Mouse (Mus musculus) midbrain, embryonic 16.5 days (tissue): Measurements from ENCODE around the gene Kcnn4. TPM values are rescaled to one million over a fixed set of nuclear protein-coding genes. Genes with fewer than 3 reads are reported as not detected.

ENCODE experiments used
- ATAC-seq: fragments of 200-750 bp; cut with Nextera tagmentation; 2 replicates; pipeline ENCODE4 v1.8.0; 2017; ENCODE audit warnings: moderate TSS enrichment
- H3K27ac ChIP-seq: fragments of 300-500 bp; sonication (generic); 2 replicates; pipeline ENCODE4 v1.5.1; 2014; ENCODE audit warnings: mild to moderate bottlenecking, low read length, mixed read lengths
- H3K27me3 ChIP-seq: fragments of 300-500 bp; sonication (generic); 2 replicates; pipeline ENCODE4 v1.6.1; 2014; ENCODE audit warnings: low read depth, low read length, mixed read lengths; ENCODE audit not compliant: control insufficient read depth, insufficient read depth
- H3K36me3 ChIP-seq: fragments of 300-500 bp; sonication (generic); 2 replicates; pipeline ENCODE4 v1.6.1; 2014; ENCODE audit warnings: mild to moderate bottlenecking, low read length, moderate library complexity, mixed read lengths; ENCODE audit not compliant: control insufficient read depth, insufficient read depth
- H3K4me1 ChIP-seq: fragments of 300-500 bp; sonication (generic); 2 replicates; pipeline ENCODE4 v1.6.1; 2014; ENCODE audit warnings: mild to moderate bottlenecking, low read length, mixed read lengths; ENCODE audit not compliant: control insufficient read depth, insufficient read depth
- H3K4me2 ChIP-seq: fragments of 300-500 bp; sonication (generic); 2 replicates; pipeline ENCODE4 v1.6.1; 2014; ENCODE audit warnings: mild to moderate bottlenecking, low read length, mixed read lengths
- H3K4me3 ChIP-seq: fragments of 300-500 bp; sonication (generic); 2 replicates; pipeline ENCODE4 v1.5.1; 2014; ENCODE audit warnings: low read depth, mild to moderate bottlenecking, low read length, moderate library complexity, mixed read lengths
- H3K9ac ChIP-seq: fragments of 300-500 bp; sonication (generic); 2 replicates; pipeline ENCODE4 v1.6.1; 2014; ENCODE audit warnings: low read depth, low read length, mixed read lengths
- H3K9me3 ChIP-seq: fragments of 300-500 bp; sonication (generic); replicated peaks from 2 replicates; pipeline ENCODE4 v1.6.1; 2014; ENCODE audit warnings: mild to moderate bottlenecking, low read length, mixed read lengths; ENCODE audit not compliant: control insufficient read depth, poor library complexity, severe bottlenecking
- WGBS: fragments of 180-500 bp; shearing (Covaris S2); extraction: QIAGEN DNeasy Blood & Tissue Kit; methylation state at CpG from one replicate; pipeline ENCODE4 v1.1.7; 2014; 5-methylcytosine and 5-hydroxymethylcytosine counted together
- polyA plus RNA-seq: library from polyadenylated mRNA; unstranded; fragments of >200 nt; fragmentation: Nextera tagmentation; extraction: Ambion mirVana; gene quantifications from 2 replicates; pipeline ENCODE4 v1.2.1, GENCODE M21; 2015

Kcnn4 gene
- 0.81 and 0.84 TPM in 2 replicates for polyA plus RNA-seq

DNA sequence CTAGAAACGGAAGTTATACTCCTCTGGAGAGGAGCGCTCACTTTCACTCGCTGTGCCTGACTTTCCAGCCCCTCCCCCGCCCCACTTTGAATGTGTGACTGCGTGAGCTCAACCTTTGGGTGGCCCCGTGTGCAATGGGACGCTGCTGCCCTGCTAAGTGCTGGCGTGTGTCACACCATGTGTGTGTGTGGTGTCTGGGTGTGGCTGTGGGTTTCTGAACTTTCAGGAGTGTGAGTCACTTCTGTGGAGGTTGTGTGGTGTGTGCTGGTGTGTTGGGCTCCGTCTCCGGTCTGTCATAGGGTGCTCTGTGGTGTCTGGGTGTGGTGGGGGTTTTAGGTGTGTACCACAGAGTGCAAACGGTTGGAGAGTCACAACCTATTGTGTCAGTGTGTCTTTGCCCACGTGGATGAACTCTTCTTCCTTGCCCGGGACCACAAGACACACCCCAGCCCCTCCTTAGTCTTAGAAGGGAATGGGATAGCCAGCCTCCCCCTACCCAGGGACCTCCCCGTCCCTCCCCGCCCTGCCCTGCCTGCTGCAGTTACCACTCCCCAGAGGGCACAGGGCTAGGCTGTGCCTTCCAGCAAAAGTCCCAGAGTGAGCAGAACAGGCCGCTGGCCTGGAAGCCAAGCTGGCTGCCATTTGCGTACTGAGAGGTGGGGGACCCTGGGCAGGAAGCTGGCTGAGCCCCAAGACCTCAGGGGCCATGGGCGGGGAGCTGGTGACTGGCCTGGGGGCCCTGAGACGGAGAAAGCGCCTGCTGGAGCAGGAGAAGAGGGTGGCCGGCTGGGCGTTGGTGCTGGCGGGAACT, at the start of gene Kcnn4:
Gene Kcnn4, plus strand, starts transcription at position 533 of the 811 bp plus-strand sequence.
- WGBS = 45% methylated on average over 23 of the region's 23 CpGs
- H3K4me1 ChIP-seq = peaks cover 3% of the 10 kb centered on the region

DNA sequence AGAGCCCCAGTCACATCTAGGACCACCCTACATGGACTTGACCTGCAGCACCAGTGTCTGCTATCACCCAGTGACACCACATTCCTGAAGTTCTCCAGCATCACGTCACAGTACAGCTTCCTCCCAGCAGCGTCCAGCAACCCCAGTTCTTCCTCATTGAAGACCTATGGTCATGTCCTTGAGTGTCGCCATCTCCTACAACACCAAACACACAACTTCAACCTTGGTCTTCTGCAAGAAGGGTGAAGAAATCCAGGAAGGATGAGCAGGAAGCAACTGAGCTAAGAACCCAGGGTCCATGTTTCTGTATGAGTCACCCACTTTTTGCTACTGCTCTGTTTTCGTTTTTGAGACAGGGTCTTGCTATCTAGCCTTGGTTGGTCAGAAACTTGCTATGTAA, 47.5 kb upstream of the Kcnn4 start:
- 83% methylated on average over 4 of the region's 4 CpGs for WGBS
- Histone ChIP-seq H3K36me3 (no peaks in the 10 kb centered on the region), H3K4me2 (no peak overlapping the region), H3K9ac (no peak overlapping the region), H3K9me3 (peaks cover 6% of the 10 kb centered on the region; the same call in 1 of the 2 replicates), H3K4me1 (peaks cover 13% of the 10 kb centered on the region), H3K27ac (no peak overlapping the region), H3K27me3 (no peaks in the 10 kb centered on the region), H3K4me3 (no peak overlapping the region)
- no peak for ATAC-seq

More for the DNA sequence above, at the start of gene Kcnn4:
- Histone ChIP-seq H3K9me3 (no peaks in the 10 kb centered on the region), H3K36me3 (no peaks in the 10 kb centered on the region), H3K4me2 (no peak within 1 kb of the TSS), H3K4me3 (no peak within 1 kb of the TSS), H3K27ac (no peak within 1 kb of the TSS), H3K9ac (no peak within 1 kb of the TSS), H3K27me3 (no peaks in the 10 kb centered on the region)
- no peak for ATAC-seq

DNA sequence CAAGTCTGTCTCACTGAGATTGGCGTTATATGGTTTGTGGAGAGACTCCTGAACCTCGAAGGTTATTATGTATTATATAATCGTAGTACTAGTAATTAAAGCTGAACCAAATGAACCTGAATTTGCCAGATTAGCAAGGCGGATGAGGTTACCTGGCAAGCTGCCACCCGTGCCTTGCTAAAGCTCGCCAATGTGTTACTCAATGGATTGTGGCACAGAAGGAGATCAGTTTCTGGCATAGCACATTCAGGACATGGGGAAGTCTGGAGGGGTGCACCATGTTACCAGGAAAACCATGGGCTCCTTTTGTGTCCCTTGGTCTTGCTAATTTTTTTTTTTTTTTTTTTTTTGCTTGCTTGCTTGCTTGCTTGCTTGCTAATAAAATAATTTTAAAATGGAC, 44.9 kb upstream of the Kcnn4 start:
- Histone ChIP-seq H3K9ac (no peak overlapping the region), H3K9me3 (peaks cover 6% of the 10 kb centered on the region; the same call in 1 of the 2 replicates), H3K4me3 (no peak overlapping the region), H3K4me2 (peak overlapping the region; percentile 55; the same call in 1 of the 2 replicates), H3K36me3 (no peaks in the 10 kb centered on the region), H3K27ac (no peak overlapping the region), H3K4me1 (peaks cover 13% of the 10 kb centered on the region), H3K27me3 (no peaks in the 10 kb centered on the region)
- no peak for ATAC-seq
- 87% methylated on average over 6 of the region's 6 CpGs for WGBS

DNA sequence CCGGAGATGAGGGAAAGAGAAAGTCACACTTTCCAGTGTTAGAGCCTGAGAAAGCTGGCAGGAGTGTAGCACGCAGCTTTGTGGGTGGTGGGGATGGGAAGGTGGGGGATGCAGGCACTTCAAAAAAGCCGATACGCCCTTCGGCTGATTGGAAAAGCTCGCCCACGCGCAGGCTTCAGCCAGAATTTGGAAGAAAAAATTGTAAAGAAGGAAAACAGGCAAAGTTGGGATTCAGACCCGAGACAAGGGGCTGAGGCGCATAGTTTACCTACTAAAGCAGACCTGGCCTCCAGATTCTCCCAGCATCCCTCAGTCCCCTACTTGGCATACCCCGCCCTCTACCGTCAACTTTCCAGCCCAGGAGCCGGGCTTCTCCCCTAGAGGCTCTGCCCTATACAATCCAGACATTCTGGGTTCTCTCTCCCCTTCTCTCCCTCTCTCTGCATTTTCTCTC, 44.4 kb upstream of the Kcnn4 start:
- no peaks in the 10 kb centered on the region for H3K27me3 ChIP-seq
- peak; percentile 44; the same call in 1 of the 2 replicates for ATAC-seq
- peak overlapping the region; percentile 55 for H3K4me2 ChIP-seq
- H3K4me3 ChIP-seq = peak overlapping the region; percentile 20
- H3K9ac ChIP-seq = peak overlapping the region; percentile 27
- peaks cover 13% of the 10 kb centered on the region for H3K4me1 ChIP-seq
- H3K9me3 ChIP-seq = peaks cover 6% of the 10 kb centered on the region; the same call in 1 of the 2 replicates
- H3K27ac ChIP-seq = peak overlapping the region; percentile 32; the same call in 1 of the 2 replicates
- H3K36me3 ChIP-seq = no peaks in the 10 kb centered on the region
- 3% methylated on average over 13 of the region's 13 CpGs for WGBS

DNA sequence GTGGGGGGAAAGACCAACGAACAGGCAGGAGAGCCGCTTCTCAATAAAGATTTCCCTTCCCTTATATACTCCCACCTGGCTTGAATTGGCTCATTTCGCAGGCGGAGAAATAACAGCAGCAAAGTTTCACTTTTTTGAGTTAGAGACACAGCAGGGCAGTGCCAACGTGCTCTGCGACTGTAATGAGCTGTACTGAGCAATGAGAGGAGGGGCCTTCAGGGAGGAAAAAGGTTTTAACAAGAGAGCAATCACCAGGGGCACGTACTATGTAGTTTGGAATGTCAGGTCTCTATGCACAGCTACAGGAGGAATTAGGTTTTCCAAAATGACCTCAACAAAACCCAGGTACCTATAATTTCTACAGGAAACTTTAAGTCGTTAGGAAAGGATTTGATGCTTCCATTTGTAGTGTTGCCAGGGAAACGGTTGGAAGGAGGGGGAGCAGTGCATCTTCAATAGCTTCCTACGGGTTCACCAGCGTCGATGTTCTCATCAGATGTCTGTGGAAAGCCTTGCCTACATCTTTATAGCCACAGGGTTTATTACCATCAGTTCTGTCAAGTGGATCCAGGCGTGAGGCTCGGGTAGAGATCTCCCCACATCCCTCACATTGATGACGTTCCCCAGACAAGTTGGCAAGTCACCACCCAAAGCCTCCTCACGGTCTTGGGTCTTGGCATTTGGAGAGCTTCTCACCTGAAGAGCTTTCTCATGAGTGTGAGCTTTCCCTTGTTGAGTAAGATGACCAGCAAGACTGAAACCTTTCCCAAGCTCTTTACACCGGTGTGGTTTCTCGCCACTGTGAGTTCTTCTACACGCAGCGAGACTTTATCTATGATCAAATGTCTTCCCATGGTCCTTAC, 43.6 kb upstream of the Kcnn4 start:
- Histone ChIP-seq H3K9ac (no peak overlapping the region), H3K4me1 (peaks cover 13% of the 10 kb centered on the region), H3K4me2 (peak overlapping the region; percentile 55), H3K36me3 (no peaks in the 10 kb centered on the region), H3K4me3 (peak overlapping the region; percentile 20), H3K9me3 (peaks cover 6% of the 10 kb centered on the region; the same call in 1 of the 2 replicates), H3K27me3 (no peaks in the 10 kb centered on the region), H3K27ac (peak overlapping the region; percentile 32; the same call in 1 of the 2 replicates)
- 34% methylated on average over 20 of the region's 20 CpGs for WGBS
- ATAC-seq = peak; percentile 68

DNA sequence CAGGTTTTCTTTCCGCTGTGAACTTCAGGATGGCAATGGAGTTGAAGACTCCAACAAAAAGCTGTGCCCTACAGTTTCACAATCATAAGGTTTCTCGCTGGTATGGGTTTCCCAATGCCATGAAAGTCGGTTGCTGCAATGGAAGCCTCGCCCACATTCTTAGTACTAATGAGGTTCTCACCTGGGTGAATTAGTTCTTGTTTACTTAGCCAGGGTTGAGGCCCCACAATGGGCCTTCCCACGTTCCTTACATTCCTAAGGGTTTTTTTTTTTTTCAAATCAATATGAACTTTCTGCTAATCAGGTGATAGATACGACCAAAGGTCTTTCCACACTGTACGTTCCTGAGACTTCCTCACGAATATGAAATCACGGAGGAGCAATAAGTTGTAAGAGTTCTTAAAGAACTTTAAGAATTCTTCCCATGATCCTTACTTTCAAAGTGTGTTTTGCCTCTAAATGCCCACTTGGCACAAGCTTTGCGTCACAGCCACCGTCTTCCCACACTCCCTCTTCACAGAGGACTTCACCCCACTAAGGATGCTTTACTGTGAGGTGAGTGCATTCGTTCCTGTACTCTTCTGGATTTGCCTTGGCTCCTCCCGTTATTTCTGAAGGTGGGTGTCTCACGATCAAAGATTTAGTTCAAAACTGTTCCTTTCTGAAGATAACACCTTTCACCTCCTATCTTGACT, 42.6 kb upstream of the Kcnn4 start:
- no peak for ATAC-seq
- no peak overlapping the region for H3K4me3 ChIP-seq
- WGBS = 92% methylated on average over 14 of the region's 14 CpGs

DNA sequence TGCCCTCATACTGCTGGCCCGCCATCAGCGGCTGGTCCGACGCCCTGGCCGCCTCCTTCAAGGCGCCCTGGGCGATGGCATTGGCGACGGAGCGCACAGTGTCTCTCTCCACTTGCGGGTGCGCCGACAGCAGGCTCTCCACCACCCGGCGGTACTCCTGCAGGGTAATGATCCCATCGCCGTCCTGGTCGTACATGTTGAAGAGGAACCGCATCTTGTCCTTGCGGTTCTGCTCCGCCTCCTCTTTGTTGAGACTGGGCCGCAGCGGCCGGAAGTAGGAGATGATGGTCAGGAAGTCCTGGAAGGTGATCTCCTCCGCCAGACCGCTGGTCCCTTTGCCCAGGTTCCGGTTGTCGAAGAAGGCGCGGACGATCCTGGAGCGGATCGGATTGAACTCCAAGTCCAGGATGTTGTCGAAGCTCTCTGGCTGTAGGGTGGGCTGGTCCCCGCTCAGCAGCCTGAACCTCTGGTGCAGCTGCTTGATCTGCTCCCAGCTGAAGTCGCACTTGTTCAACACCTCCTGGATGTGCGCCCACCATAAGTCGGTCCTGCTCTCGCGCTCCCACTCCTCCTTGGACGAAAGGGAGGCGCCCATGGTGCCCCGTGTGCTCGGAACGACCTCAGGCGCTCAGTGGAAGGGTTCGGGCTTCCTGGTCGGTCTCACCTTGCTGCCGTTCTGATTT, 36.6 kb upstream of the Kcnn4 start, which contains the start of gene Tescl:
Gene Tescl, minus strand, starts transcription at position 633 of the 683 bp plus-strand sequence.
- Histone ChIP-seq H3K4me3 (no peak within 1 kb of the TSS), H3K4me2 (no peak within 1 kb of the TSS)
- 51% methylated on average over 49 of the region's 49 CpGs for WGBS

More for the DNA sequence above, 42.6 kb upstream of the Kcnn4 start:
- H3K27ac ChIP-seq = no peak overlapping the region
- no peak overlapping the region for H3K9ac ChIP-seq
- H3K27me3 ChIP-seq = no peaks in the 10 kb centered on the region
- peaks cover 6% of the 10 kb centered on the region; the same call in 1 of the 2 replicates for H3K9me3 ChIP-seq
- H3K4me1 ChIP-seq = peaks cover 13% of the 10 kb centered on the region
- no peaks in the 10 kb centered on the region for H3K36me3 ChIP-seq
- H3K4me2 ChIP-seq = no peak overlapping the region

More for the DNA sequence above, 36.6 kb upstream of the Kcnn4 start, which contains the start of gene Tescl:
- no peaks in the 10 kb centered on the region for H3K9me3 ChIP-seq
- no peak for ATAC-seq
- H3K36me3 ChIP-seq = no peaks in the 10 kb centered on the region
- peaks cover 11% of the 10 kb centered on the region for H3K27me3 ChIP-seq
- no peaks in the 10 kb centered on the region for H3K4me1 ChIP-seq
- no peak within 1 kb of the TSS for H3K9ac ChIP-seq
- no peak within 1 kb of the TSS for H3K27ac ChIP-seq
